30 mouse cellular contexts compared by ENCODE assay signal in the genomic region with DNA sequence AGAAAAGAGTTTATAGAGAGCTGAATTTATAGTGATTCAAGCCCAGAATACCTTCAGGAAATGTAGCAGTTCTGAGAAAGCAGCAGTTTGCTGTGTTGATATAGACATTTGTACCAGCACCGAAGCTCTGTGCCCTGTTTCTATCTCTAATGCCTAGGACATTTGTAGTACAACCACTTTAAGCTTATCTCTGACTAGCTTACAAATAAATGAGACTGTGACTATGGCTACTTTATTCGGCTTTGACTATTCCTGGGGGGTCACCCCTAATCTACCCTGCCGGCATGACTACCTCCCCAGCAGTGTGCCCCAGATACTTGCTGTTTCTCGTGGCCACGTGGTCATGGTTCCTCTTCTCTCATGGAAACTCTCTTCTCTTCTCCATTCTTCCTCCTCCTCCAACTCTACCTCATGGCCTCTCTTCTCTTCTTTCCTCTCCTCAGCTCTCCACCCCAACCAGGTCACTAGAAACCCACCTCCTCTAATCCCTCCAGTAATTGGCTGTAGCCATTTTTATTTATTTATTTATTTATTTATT. TPM values are rescaled to one million over a fixed set of nuclear protein-coding genes. Genes with fewer than 3 reads are reported as not detected.
A peak's percentile ranks its signal among the peaks of the same experiment; 100 is the strongest.
DNase-seq lines count a peak whose midpoint lies in the region; ATAC-seq and TF ChIP-seq lines count a peak whose summit lies in the region.
"Had no signal": no experiment of that assay in that cellular context is flagged by ENCODE, and none has a peak within 500 bp of the region (broad histone marks: within the 10 kb centered on the region; RNA-seq: fewer than 3 reads in every experiment).

No protein-coding gene starts in this region.

- TF ChIP-seq POLR2A in CH12.LX (IDR thresholded peaks at IDR 0.05; ENCODE audit: low read depth, low read length), result no peak

- TF ChIP-seq CTCF in CH12.LX (conservative IDR thresholded peaks at IDR 0.05 in 1 of 2, IDR thresholded peaks at IDR 0.05 in 1 of 2; ENCODE audit: low read depth in 2 of 2, low read length in 2 of 2), result no peak

- peak overlapping the region; percentile 25 for H3K4me2 ChIP-seq in heart, embryonic 13.5 days
- H3K4me2 ChIP-seq in CH12.LX (ENCODE audit: insufficient read depth, low read depth, poor library complexity, severe bottlenecking), result peak overlapping the region; percentile 77
- H3K4me2 ChIP-seq: embryonic facial prominence, embryonic 15.5 days; forebrain, embryonic 12.5 days; hindbrain, embryonic 12.5 days; intestine, embryonic 15.5 days; limb, embryonic 13.5 days; liver, embryonic 11.5 days; lung, embryonic 15.5 days had no signal

- H3K4me3 ChIP-seq in heart, embryonic 13.5 days, result no peak overlapping the region
- H3K4me3 ChIP-seq in heart, embryonic 10.5 days, result no peak overlapping the region
- H3K4me3 ChIP-seq in CH12.LX (replicated peaks in 1 of 3; ENCODE audit: low read depth in 2 of 3, low read length in 2 of 3, poor library complexity in 1 of 3), result no peak overlapping the region
- H3K4me3 ChIP-seq in midbrain, embryonic 10.5 days, result no peak overlapping the region
- H3K4me3 ChIP-seq: embryonic facial prominence, embryonic 10.5 days; embryonic facial prominence, embryonic 15.5 days; forebrain, embryonic 12.5 days; heart, adult 2 months; hindbrain, embryonic 12.5 days; intestine, embryonic 15.5 days; limb, embryonic 13.5 days; lung, embryonic 15.5 days; megakaryocyte, embryonic 14.5 days had no signal

- in situ Hi-C loops in CH12.LX (cut with MboI; ENCODE audit: low pct_ligation_motif_present, low pct_unique_long_range_greater_than_20kb, low sequenced_read_pairs), result no loop called here

- peak; percentile 51; the same call in 1 of the 2 replicates for TF ChIP-seq EP300 in CH12.LX (IDR thresholded peaks at IDR 0.05; ENCODE audit: low read length)

- H3K27me3 ChIP-seq in heart, embryonic 13.5 days (replicated peaks), result no peaks in the 10 kb centered on the region
- no peaks in the 10 kb centered on the region for H3K27me3 ChIP-seq in heart, embryonic 10.5 days (ENCODE audit: insufficient read depth, poor library complexity, severe bottlenecking)
- H3K27me3 ChIP-seq in CH12.LX (replicated peaks), result no peaks in the 10 kb centered on the region
- H3K27me3 ChIP-seq in midbrain, embryonic 10.5 days (ENCODE audit: low read depth, poor library complexity, severe bottlenecking), result no peaks in the 10 kb centered on the region
- H3K27me3 ChIP-seq: embryonic facial prominence, embryonic 15.5 days; forebrain, embryonic 12.5 days; hindbrain, embryonic 12.5 days; intestine, embryonic 15.5 days; limb, embryonic 13.5 days; lung, embryonic 15.5 days; megakaryocyte, embryonic 14.5 days had no signal

- no peak for ATAC-seq in heart, embryonic 13.5 days (ENCODE audit: extremely low read depth, insufficient number of reproducible peaks, low FRiP score, low TSS enrichment)
- peak; percentile 54 for ATAC-seq in megakaryocyte, adult 5-6 weeks (ENCODE audit: poor library complexity, severe bottlenecking)
- ATAC-seq: forebrain, postnatal 0 days; hindbrain, postnatal 0 days; intestine, embryonic 15.5 days had no signal

- H3K27ac ChIP-seq in heart, embryonic 13.5 days (replicated peaks), result peak overlapping the region; percentile 42; the same call in 1 of the 2 replicates
- H3K27ac ChIP-seq in heart, embryonic 10.5 days, result no peak overlapping the region
- H3K27ac ChIP-seq in CH12.LX (ENCODE audit: insufficient read depth, low read depth), result peak overlapping the region; percentile 44
- no peak overlapping the region for H3K27ac ChIP-seq in midbrain, embryonic 10.5 days (replicated peaks)
- H3K27ac ChIP-seq: embryonic facial prominence, embryonic 10.5 days; embryonic facial prominence, embryonic 15.5 days; forebrain, embryonic 12.5 days; heart, adult 2 months; hindbrain, embryonic 12.5 days; hindbrain, postnatal 0 days; intestine, embryonic 15.5 days; kidney, postnatal 0 days; limb, embryonic 13.5 days; lung, embryonic 15.5 days had no signal

- WGBS in heart, embryonic 13.5 days, result 47% methylated on average over 5 of the region's 5 CpGs
- 59% methylated on average over 5 of the region's 5 CpGs for WGBS in heart, embryonic 10.5 days
- 95% methylated on average over 5 of the region's 5 CpGs for WGBS in midbrain, embryonic 10.5 days

- no peak overlapping the region for H3K9ac ChIP-seq in heart, embryonic 13.5 days
- peak overlapping the region; percentile 53 for H3K9ac ChIP-seq in CH12.LX (ENCODE audit: insufficient read depth, low read depth)
- H3K9ac ChIP-seq: embryonic facial prominence, embryonic 15.5 days; forebrain, embryonic 12.5 days; forebrain, postnatal 0 days; hindbrain, embryonic 12.5 days; intestine, embryonic 15.5 days; limb, embryonic 13.5 days; lung, embryonic 15.5 days had no signal

- dilution Hi-C loops in CH12.LX (cut with MboI; ENCODE audit: extremely low pct_ligation_motif_present, extremely low pct_unique_long_range_greater_than_20kb, low sequenced_read_pairs), result no loop called here

- peaks cover 37% of the 10 kb centered on the region for H3K4me1 ChIP-seq in heart, embryonic 13.5 days
- peaks cover 13% of the 10 kb centered on the region; the same call in 1 of the 2 replicates for H3K4me1 ChIP-seq in heart, embryonic 10.5 days
- peaks cover 8 to 44% of the 10 kb centered on the region in 2 experiments; a peak in 3 of 4 replicates for H3K4me1 ChIP-seq in CH12.LX (ENCODE audit: control insufficient read depth in 1 of 2, insufficient read depth in 2 of 2)
- H3K4me1 ChIP-seq in midbrain, embryonic 10.5 days, result no peaks in the 10 kb centered on the region
- H3K4me1 ChIP-seq: embryonic facial prominence, embryonic 10.5 days; embryonic facial prominence, embryonic 15.5 days; forebrain, embryonic 12.5 days; hindbrain, embryonic 12.5 days; intestine, embryonic 15.5 days; limb, embryonic 13.5 days; lung, embryonic 15.5 days had no signal

- H3K79me2 ChIP-seq in CH12.LX (replicated peaks; ENCODE audit: control insufficient read depth, extremely low read depth, insufficient read depth, poor library complexity, severe bottlenecking), result peaks cover 12% of the 10 kb centered on the region

- no peaks in the 10 kb centered on the region for H3K36me3 ChIP-seq in heart, embryonic 13.5 days
- no peaks in the 10 kb centered on the region for H3K36me3 ChIP-seq in heart, embryonic 10.5 days
- peaks cover 0 to 37% of the 10 kb centered on the region in 2 experiments for H3K36me3 ChIP-seq in CH12.LX (replicated peaks in 1 of 2; ENCODE audit: control insufficient read depth in 1 of 2, insufficient read depth in 1 of 2, low read length in 1 of 2)
- H3K36me3 ChIP-seq in midbrain, embryonic 10.5 days, result no peaks in the 10 kb centered on the region
- H3K36me3 ChIP-seq: embryonic facial prominence, embryonic 10.5 days; embryonic facial prominence, embryonic 15.5 days; forebrain, embryonic 12.5 days; G1E; hindbrain, embryonic 12.5 days; intestine, embryonic 15.5 days; limb, embryonic 13.5 days; lung, embryonic 15.5 days had no signal

- TF ChIP-seq RAD21 in CH12.LX (IDR thresholded peaks at IDR 0.05; ENCODE audit: low read depth, low read length), result no peak

- DNase-seq in heart, embryonic 10.5 days (ENCODE audit: low spot score), result no peak
- peak; percentile 56 for DNase-seq in A20 (ENCODE audit: low read depth, low spot score)
- DNase-seq in CH12.LX (ENCODE audit: extremely low read depth), result no peak
- no peak for DNase-seq in midbrain, embryonic 10.5 days (ENCODE audit: low spot score)
- no peak for DNase-seq in right cerebral cortex, postnatal 4 days
- no peak for DNase-seq in cerebellum, adult 11 months
- DNase-seq: adrenal gland, postnatal 25 days; cerebellum, adult 18-20 months; cerebellum, postnatal 10 days; forebrain, postnatal 0 days; gastrocnemius, postnatal 14 days; kidney, adult 8-10 months; kidney, postnatal 4 days; midbrain, embryonic 14.5 days; thymus, postnatal 4 days had no signal

- H3K9me3 ChIP-seq in heart, embryonic 13.5 days, result no peaks in the 10 kb centered on the region
- no peaks in the 10 kb centered on the region for H3K9me3 ChIP-seq in heart, embryonic 10.5 days
- H3K9me3 ChIP-seq in CH12.LX (replicated peaks; ENCODE audit: low read length), result no peaks in the 10 kb centered on the region
- no peaks in the 10 kb centered on the region for H3K9me3 ChIP-seq in midbrain, embryonic 10.5 days (replicated peaks)
- H3K9me3 ChIP-seq: embryonic facial prominence, embryonic 10.5 days; embryonic facial prominence, embryonic 15.5 days; forebrain, embryonic 12.5 days; G1E; hindbrain, embryonic 12.5 days; intestine, embryonic 15.5 days; limb, embryonic 13.5 days; lung, embryonic 15.5 days; megakaryocyte, embryonic 14.5 days had no signal

TF ChIP-seq in CH12.LX, 34 proteins besides CTCF, POLR2A, EP300 and RAD21:
- TF ChIP-seq MAX (IDR thresholded peaks at IDR 0.05; ENCODE audit: low read length), result peak; percentile 96
- TF ChIP-seq ZNF384 (IDR thresholded peaks at IDR 0.05; ENCODE audit: low read depth, low read length), result no peak
- peak; percentile 98 for TF ChIP-seq MYC (IDR thresholded peaks at IDR 0.05; ENCODE audit: low read depth, low read length)
- peak; percentile 68; the same call in 1 of the 2 replicates for TF ChIP-seq MXI1 (IDR thresholded peaks at IDR 0.05; ENCODE audit: low read depth, low read length)
- TF ChIP-seq PAX5 (IDR thresholded peaks at IDR 0.05; ENCODE audit: low read length), result no peak
- peak; percentile 51 for TF ChIP-seq USF2 (conservative IDR thresholded peaks at IDR 0.05; ENCODE audit: low read depth, low read length)
- no peak for TF ChIP-seq MEF2A (IDR thresholded peaks at IDR 0.05; ENCODE audit: borderline replicate concordance, low read depth, low read length)
- peak; percentile 18; the same call in 1 of the 2 replicates for TF ChIP-seq IRF4 (IDR thresholded peaks at IDR 0.05; ENCODE audit: low read depth, low read length)
- peak; percentile 38; the same call in 1 of the 2 replicates for TF ChIP-seq NELFE (IDR thresholded peaks at IDR 0.05; ENCODE audit: low read depth, low read length)
- peak; percentile 66 for TF ChIP-seq USF1 (IDR thresholded peaks at IDR 0.05; ENCODE audit: low read depth, low read length)

RNA-seq across cellular contexts. Expression of a gene that starts 44.5 kb away (rescaled TPM):
- 2.4 and 2.7 TPM in 2 replicates for polyA plus RNA-seq in heart, embryonic 13.5 days (2015; fragmentation: Nextera tagmentation; extraction: Ambion mirVana)
- polyA plus RNA-seq in heart, embryonic 10.5 days (2016; fragmentation: Nextera tagmentation; extraction: Ambion mirVana), result 2.4 and 2.6 TPM in 2 replicates
- 27.6 and 28.8 TPM in 2 replicates for total RNA-seq in CH12.LX (2012; rRNA removed)
- 15.8 and 16.3 TPM in 2 replicates for total RNA-seq in CH12.LX (2014; rRNA removed)
- 27.3 and 31.0 TPM in 2 replicates for polyA plus RNA-seq in CH12.LX (2012; ENCODE audit: insufficient read length, low read depth)
- 25.4 and 37.0 TPM in 2 replicates for total RNA-seq in megakaryocyte, adult 5-6 weeks (2015)
- 36.7 and 42.4 TPM in 2 replicates for total RNA-seq in megakaryocyte, adult 5-6 weeks (2017)
- 0.32 and 0.34 TPM in 2 replicates for polyA plus RNA-seq in midbrain, embryonic 10.5 days (2016; fragmentation: Nextera tagmentation; extraction: Ambion mirVana)

Comparison
In these comparisons a context has a peak if more than half of its experiments do, and no peak if none do; other contexts are left out.
1. H3K27ac ChIP-seq: peak in heart, embryonic 13.5 days (single experiment) and CH12.LX (single experiment); none in heart, embryonic 10.5 days (single experiment) and midbrain, embryonic 10.5 days (single experiment).